Mouse (Mus musculus): ENCODE measurements around the gene Fcer1a. TPM values are rescaled to one million over a fixed set of nuclear protein-coding genes. Genes with fewer than 3 reads are reported as not detected.
"Not testable (repeated sequence)": the region's sequence is repeated elsewhere in the genome, so short reads cannot be mapped to it uniquely, and the experiment has no call there.

Fcer1a gene
- not detected in 2 replicates for polyA plus RNA-seq (2015; fragmentation: Nextera tagmentation; extraction: Ambion mirVana)

- Histone ChIP-seq H3K4me1 (replicated peaks; ENCODE audit: control insufficient read depth, insufficient read depth, low read length) (no peaks in the 10 kb centered on the region), H3K4me2 (ENCODE audit: low read length) (no peak within 1 kb of the TSS), H3K27me3 (replicated peaks; ENCODE audit: control insufficient read depth, insufficient read depth, low read length) (no peaks in the 10 kb centered on the region), H3K9ac (replicated peaks; ENCODE audit: low read depth, low read length) (no peak within 1 kb of the TSS), H3K9me3 (ENCODE audit: control insufficient read depth, low read length) (no peaks in the 10 kb centered on the region), H3K36me3 (ENCODE audit: control insufficient read depth, insufficient read depth) (no peaks in the 10 kb centered on the region), H3K27ac (ENCODE audit: low read length) (no peak within 1 kb of the TSS), H3K4me3 (replicated peaks; ENCODE audit: low read length) (no peak within 1 kb of the TSS)
- ATAC-seq, result no peak
- WGBS, result 88% methylated on average over 2 of the region's 2 CpGs
Measured at GRCm38 (mm10) chr1:173227081-173227480, at the start of gene Fcer1a. Gene Fcer1a, minus strand, starts transcription at chr1:173227214.

DNA sequence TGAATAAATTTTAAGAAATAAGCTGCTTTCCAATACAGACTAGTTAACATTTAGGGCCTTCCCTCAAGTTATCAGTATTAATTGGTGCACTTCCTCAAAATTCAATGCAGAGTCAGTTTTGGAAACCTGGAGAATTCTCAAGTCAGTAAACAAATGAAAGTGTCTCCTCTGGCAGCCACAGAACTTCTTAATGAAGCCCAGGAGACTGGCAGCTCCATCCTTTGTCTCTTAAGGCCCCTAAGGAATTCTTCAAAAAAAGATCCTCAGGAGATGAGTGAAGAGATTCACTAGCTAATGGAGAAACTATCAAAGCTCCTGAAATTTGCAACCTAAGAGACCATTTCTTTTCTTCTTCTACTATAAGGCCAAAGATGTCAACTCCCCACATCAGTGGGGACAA, 38.7 kb upstream of the Fcer1a start, which contains the start of gene Olfr418:
TSS of gene Olfr418 (plus strand) at position 301 of the 400 bp plus-strand sequence.
- H3K27ac ChIP-seq (ENCODE audit: low read length), result no peak within 1 kb of the TSS
- no peak within 1 kb of the TSS for H3K4me2 ChIP-seq (ENCODE audit: low read length)
- H3K36me3 ChIP-seq (ENCODE audit: control insufficient read depth, insufficient read depth), result no peaks in the 10 kb centered on the region
- H3K4me3 ChIP-seq (replicated peaks; ENCODE audit: low read length), result no peak within 1 kb of the TSS
- ATAC-seq, result no peak
- H3K9me3 ChIP-seq (ENCODE audit: control insufficient read depth, low read length), result no peaks in the 10 kb centered on the region
- no peak within 1 kb of the TSS for H3K9ac ChIP-seq (replicated peaks; ENCODE audit: low read depth, low read length)
- no peaks in the 10 kb centered on the region for H3K27me3 ChIP-seq (replicated peaks; ENCODE audit: control insufficient read depth, insufficient read depth, low read length)
- H3K4me1 ChIP-seq (replicated peaks; ENCODE audit: control insufficient read depth, insufficient read depth, low read length), result no peaks in the 10 kb centered on the region

GRCm38 (mm10) chr1:173249888-173250287, 22.9 kb upstream of the Fcer1a start:
- Histone ChIP-seq H3K27me3 (replicated peaks; ENCODE audit: control insufficient read depth, insufficient read depth, low read length) (no peaks in the 10 kb centered on the region), H3K4me1 (replicated peaks; ENCODE audit: control insufficient read depth, insufficient read depth, low read length) (no peaks in the 10 kb centered on the region), H3K9ac (replicated peaks; ENCODE audit: low read depth, low read length) (no peak overlapping the region), H3K4me3 (replicated peaks; ENCODE audit: low read length) (no peak overlapping the region), H3K4me2 (ENCODE audit: low read length) (no peak overlapping the region), H3K27ac (ENCODE audit: low read length) (no peak overlapping the region), H3K9me3 (ENCODE audit: control insufficient read depth, low read length) (no peaks in the 10 kb centered on the region), H3K36me3 (ENCODE audit: control insufficient read depth, insufficient read depth) (no peaks in the 10 kb centered on the region)
- 92% methylated on average over 3 of the region's 3 CpGs for WGBS
- no peak for ATAC-seq

GRCm38 (mm10) chr1:173237004-173237403, 10.0 kb upstream of the Fcer1a start:
- not testable (repeated sequence) for ATAC-seq; H3K4me2 ChIP-seq (ENCODE audit: low read length)
- 88% methylated on average over 1 of the region's 1 CpGs for WGBS

GRCm38 (mm10) chr1:173216481-173216880, 10.5 kb downstream of the Fcer1a start:
- Histone ChIP-seq H3K9me3 (ENCODE audit: control insufficient read depth, low read length) (no peaks in the 10 kb centered on the region), H3K4me2 (ENCODE audit: low read length) (no peak overlapping the region)
- 92% methylated on average over 3 of the region's 3 CpGs for WGBS

More at GRCm38 (mm10) chr1:173237004-173237403, 10.0 kb upstream of the Fcer1a start:
- H3K4me3 ChIP-seq (replicated peaks; ENCODE audit: low read length); H3K9me3 ChIP-seq (ENCODE audit: control insufficient read depth, low read length); H3K27ac ChIP-seq (ENCODE audit: low read length); H3K9ac ChIP-seq (replicated peaks; ENCODE audit: low read depth, low read length); H3K36me3 ChIP-seq (ENCODE audit: control insufficient read depth, insufficient read depth); H3K4me1 ChIP-seq (replicated peaks; ENCODE audit: control insufficient read depth, insufficient read depth, low read length); H3K27me3 ChIP-seq (replicated peaks; ENCODE audit: control insufficient read depth, insufficient read depth, low read length): not testable (repeated sequence)

GRCm38 (mm10) chr1:173212092-173212491, 14.9 kb downstream of the Fcer1a start, which contains the start of gene Olfr1404:
Gene Olfr1404, plus strand, starts transcription at chr1:173212392.
- WGBS, result 91% methylated on average over 5 of the region's 5 CpGs

More at GRCm38 (mm10) chr1:173216481-173216880, 10.5 kb downstream of the Fcer1a start:
- no peaks in the 10 kb centered on the region for H3K27me3 ChIP-seq (replicated peaks; ENCODE audit: control insufficient read depth, insufficient read depth, low read length)
- H3K4me3 ChIP-seq (replicated peaks; ENCODE audit: low read length), result no peak overlapping the region
- no peak overlapping the region for H3K9ac ChIP-seq (replicated peaks; ENCODE audit: low read depth, low read length)
- no peak overlapping the region for H3K27ac ChIP-seq (ENCODE audit: low read length)
- H3K36me3 ChIP-seq (ENCODE audit: control insufficient read depth, insufficient read depth), result no peaks in the 10 kb centered on the region
- H3K4me1 ChIP-seq (replicated peaks; ENCODE audit: control insufficient read depth, insufficient read depth, low read length), result no peaks in the 10 kb centered on the region
- no peak for ATAC-seq

GRCm38 (mm10) chr1:173197508-173197907, 29.5 kb downstream of the Fcer1a start, which contains the start of gene Olfr218:
Gene Olfr218, plus strand, starts transcription at chr1:173197808.
- no peak for ATAC-seq
- Histone ChIP-seq H3K9me3 (ENCODE audit: control insufficient read depth, low read length) (no peaks in the 10 kb centered on the region), H3K4me3 (replicated peaks; ENCODE audit: low read length) (no peak within 1 kb of the TSS), H3K27ac (ENCODE audit: low read length) (no peak within 1 kb of the TSS), H3K4me1 (replicated peaks; ENCODE audit: control insufficient read depth, insufficient read depth, low read length) (no peaks in the 10 kb centered on the region), H3K27me3 (replicated peaks; ENCODE audit: control insufficient read depth, insufficient read depth, low read length) (no peaks in the 10 kb centered on the region), H3K9ac (replicated peaks; ENCODE audit: low read depth, low read length) (no peak within 1 kb of the TSS), H3K36me3 (ENCODE audit: control insufficient read depth, insufficient read depth) (no peaks in the 10 kb centered on the region), H3K4me2 (ENCODE audit: low read length) (no peak within 1 kb of the TSS)
- 48% methylated on average over 5 of the region's 5 CpGs for WGBS

More at GRCm38 (mm10) chr1:173212092-173212491, 14.9 kb downstream of the Fcer1a start, which contains the start of gene Olfr1404:
- Histone ChIP-seq H3K4me2 (ENCODE audit: low read length) (no peak within 1 kb of the TSS), H3K36me3 (ENCODE audit: control insufficient read depth, insufficient read depth) (no peaks in the 10 kb centered on the region), H3K27me3 (replicated peaks; ENCODE audit: control insufficient read depth, insufficient read depth, low read length) (no peaks in the 10 kb centered on the region), H3K4me1 (replicated peaks; ENCODE audit: control insufficient read depth, insufficient read depth, low read length) (no peaks in the 10 kb centered on the region), H3K4me3 (replicated peaks; ENCODE audit: low read length) (no peak within 1 kb of the TSS), H3K9me3 (ENCODE audit: control insufficient read depth, low read length) (no peaks in the 10 kb centered on the region), H3K27ac (ENCODE audit: low read length) (no peak within 1 kb of the TSS), H3K9ac (replicated peaks; ENCODE audit: low read depth, low read length) (no peak within 1 kb of the TSS)
- no peak for ATAC-seq

GRCm38 (mm10) chr1:173196359-173196758, 30.7 kb downstream of the Fcer1a start:
- Histone ChIP-seq H3K9me3 (ENCODE audit: control insufficient read depth, low read length) (no peaks in the 10 kb centered on the region), H3K27me3 (replicated peaks; ENCODE audit: control insufficient read depth, insufficient read depth, low read length) (no peaks in the 10 kb centered on the region), H3K4me3 (replicated peaks; ENCODE audit: low read length) (no peak overlapping the region), H3K36me3 (ENCODE audit: control insufficient read depth, insufficient read depth) (no peaks in the 10 kb centered on the region), H3K4me1 (replicated peaks; ENCODE audit: control insufficient read depth, insufficient read depth, low read length) (no peaks in the 10 kb centered on the region), H3K27ac (ENCODE audit: low read length) (no peak overlapping the region), H3K4me2 (ENCODE audit: low read length) (no peak overlapping the region), H3K9ac (replicated peaks; ENCODE audit: low read depth, low read length) (no peak overlapping the region)
- 91% methylated on average over 2 of the region's 2 CpGs for WGBS
- no peak for ATAC-seq

- no peaks in the 10 kb centered on the region for H3K9me3 ChIP-seq (ENCODE audit: control insufficient read depth, low read length)
- H3K4me2 ChIP-seq (ENCODE audit: low read length), result no peak overlapping the region
- H3K4me1 ChIP-seq (replicated peaks; ENCODE audit: control insufficient read depth, insufficient read depth, low read length), result no peaks in the 10 kb centered on the region
- H3K4me3 ChIP-seq (replicated peaks; ENCODE audit: low read length), result no peak overlapping the region
- WGBS, result 79% methylated on average over 3 of the region's 3 CpGs
- no peaks in the 10 kb centered on the region for H3K27me3 ChIP-seq (replicated peaks; ENCODE audit: control insufficient read depth, insufficient read depth, low read length)
- H3K27ac ChIP-seq (ENCODE audit: low read length), result no peak overlapping the region
- no peak for ATAC-seq
- H3K36me3 ChIP-seq (ENCODE audit: control insufficient read depth, insufficient read depth), result no peaks in the 10 kb centered on the region
- H3K9ac ChIP-seq (replicated peaks; ENCODE audit: low read depth, low read length), result no peak overlapping the region
Measured at GRCm38 (mm10) chr1:173192059-173192458, 35.0 kb downstream of the Fcer1a start.

- no peak within 1 kb of the TSS for H3K4me3 ChIP-seq (replicated peaks; ENCODE audit: low read length)
- no peak within 1 kb of the TSS for H3K9ac ChIP-seq (replicated peaks; ENCODE audit: low read depth, low read length)
- no peak for ATAC-seq
- no peaks in the 10 kb centered on the region for H3K9me3 ChIP-seq (ENCODE audit: control insufficient read depth, low read length)
- H3K27me3 ChIP-seq (replicated peaks; ENCODE audit: control insufficient read depth, insufficient read depth, low read length), result no peaks in the 10 kb centered on the region
- H3K36me3 ChIP-seq (ENCODE audit: control insufficient read depth, insufficient read depth), result no peaks in the 10 kb centered on the region
- H3K4me2 ChIP-seq (ENCODE audit: low read length), result no peak within 1 kb of the TSS
- 56% methylated on average over 3 of the region's 3 CpGs for WGBS
- H3K27ac ChIP-seq (ENCODE audit: low read length), result no peak within 1 kb of the TSS
- H3K4me1 ChIP-seq (replicated peaks; ENCODE audit: control insufficient read depth, insufficient read depth, low read length), result no peaks in the 10 kb centered on the region
Measured at GRCm38 (mm10) chr1:173190540-173190939, 36.5 kb downstream of the Fcer1a start, which contains the start of gene Olfr1406. Gene Olfr1406, minus strand, starts transcription at chr1:173190640.
